Mouse (Mus musculus): Measurements from ENCODE around the gene Tceal8.
"Not testable (repeated sequence)": the region's sequence is repeated elsewhere in the genome, so short reads cannot be mapped to it uniquely, and the experiment has no call there.

The Tceal8 gene

GRCm38 (mm10) chrX:136172118-136172551 is at the start of gene Tceal8:
Tceal8 (minus strand) TSS chrX:136172342.
- peak; percentile 94 for DNase-seq

- no peak for DNase-seq
Observed at GRCm38 (mm10) chrX:136216303-136216702, 44.2 kb upstream of the Tceal8 start.

- peak; percentile 6 for DNase-seq
Observed at GRCm38 (mm10) chrX:136214729-136215677, 42.9 kb upstream of the Tceal8 start, which contains the start of the genes Tceal7 and Bex1. Tceal7 (plus strand) TSS chrX:136214779. Bex1 (minus strand) TSS chrX:136215513.

GRCm38 (mm10) chrX:136213396-136213795 is 41.3 kb upstream of the Tceal8 start:
- no peak for DNase-seq

- no peak for DNase-seq
Observed at GRCm38 (mm10) chrX:136204406-136204805, 32.3 kb upstream of the Tceal8 start.

GRCm38 (mm10) chrX:136203664-136204066 is 31.5 kb upstream of the Tceal8 start, which contains the start of gene Tceal5:
Tceal5 (minus strand) TSS chrX:136203876.
- DNase-seq = peak; percentile 72

GRCm38 (mm10) chrX:136203257-136203656 is 31.1 kb upstream of the Tceal8 start:
- no peak for DNase-seq

- DNase-seq = peak; percentile 27
Observed at GRCm38 (mm10) chrX:136196873-136197272, 24.7 kb upstream of the Tceal8 start.

GRCm38 (mm10) chrX:136195193-136195944 is 23.2 kb upstream of the Tceal8 start:
- no peak for DNase-seq

GRCm38 (mm10) chrX:136183107-136183506 is 11.0 kb upstream of the Tceal8 start:
- DNase-seq = no peak

GRCm38 (mm10) chrX:136180897-136181553 is 8.9 kb upstream of the Tceal8 start:
- DNase-seq = peak; percentile 69

GRCm38 (mm10) chrX:136172786-136173185 is 644 bp upstream of the Tceal8 start:
- no peak for DNase-seq

GRCm38 (mm10) chrX:136171189-136172117 is 689 bp downstream of the Tceal8 start:
- peak; percentile 88 for DNase-seq

- no peak for DNase-seq
Observed at GRCm38 (mm10) chrX:136170625-136171024, 1.5 kb downstream of the Tceal8 start.

GRCm38 (mm10) chrX:136144195-136144594 is 27.9 kb downstream of the Tceal8 start:
- DNase-seq = no peak

GRCm38 (mm10) chrX:136143711-136144110 is 28.4 kb downstream of the Tceal8 start:
- no peak for DNase-seq

- DNase-seq = no peak
Observed at GRCm38 (mm10) chrX:136141385-136141784, 30.8 kb downstream of the Tceal8 start.

GRCm38 (mm10) chrX:136139640-136140004 is 32.5 kb downstream of the Tceal8 start:
- not testable (repeated sequence) for DNase-seq

- not testable (repeated sequence) for DNase-seq
Observed at GRCm38 (mm10) chrX:136138827-136139639, 33.1 kb downstream of the Tceal8 start, which contains the start of gene Bex4. Bex4 (plus strand) TSS chrX:136138996.

- no peak for DNase-seq
Observed at GRCm38 (mm10) chrX:136135559-136135958, 36.6 kb downstream of the Tceal8 start.

- peak; percentile 59 for DNase-seq
Observed at GRCm38 (mm10) chrX:136127744-136128064, 44.4 kb downstream of the Tceal8 start.

Measured in retina, postnatal 1 day (tissue).